Comparison of ENCODE assay signal across 8 mouse cellular contexts in genomic region chr11:117349429-117350363, GRCm38 (mm10).
DNase-seq lines count a peak whose midpoint lies in the region; ATAC-seq and TF ChIP-seq lines count a peak whose summit lies in the region.

No protein-coding gene starts in this region.

- no peaks in the 10 kb centered on the region for H3K9me3 ChIP-seq in kidney, embryonic 16.5 days (ENCODE audit: low read length)
- no peaks in the 10 kb centered on the region for H3K9me3 ChIP-seq in intestine, embryonic 16.5 days (ENCODE audit: control insufficient read depth, low read length)

- peak overlapping the region; percentile 32 for H3K9ac ChIP-seq in kidney, embryonic 16.5 days (replicated peaks; ENCODE audit: low read length)
- peak overlapping the region; percentile 27 for H3K9ac ChIP-seq in intestine, embryonic 16.5 days (ENCODE audit: low read depth, low read length)

- ATAC-seq in kidney, embryonic 16.5 days (ENCODE audit: low FRiP score, low TSS enrichment), result no peak
- no peak for ATAC-seq in intestine, embryonic 16.5 days
- ATAC-seq in erythroblast, adult 5-6 weeks (replicated peaks; ENCODE audit: low FRiP score, poor library complexity, severe bottlenecking), result no peak

- peaks cover 30% of the 10 kb centered on the region for H3K36me3 ChIP-seq in kidney, embryonic 16.5 days (ENCODE audit: insufficient read depth, low read length)
- peaks cover 18% of the 10 kb centered on the region for H3K36me3 ChIP-seq in intestine, embryonic 16.5 days (ENCODE audit: control insufficient read depth, insufficient read depth, low read length)
- H3K36me3 ChIP-seq in small intestine, adult 2 months (ENCODE audit: control insufficient read depth, insufficient read depth, low read length), result peaks cover 27% of the 10 kb centered on the region

- H3K27me3 ChIP-seq in kidney, embryonic 16.5 days (ENCODE audit: insufficient read depth, low read length), result no peaks in the 10 kb centered on the region
- no peaks in the 10 kb centered on the region for H3K27me3 ChIP-seq in intestine, embryonic 16.5 days (replicated peaks; ENCODE audit: control insufficient read depth, insufficient read depth, low read length)
- H3K27me3 ChIP-seq in small intestine, adult 2 months (ENCODE audit: control insufficient read depth, insufficient read depth, low read length), result no peaks in the 10 kb centered on the region

- no peak for TF ChIP-seq POLR2A in bone marrow, adult 2 months (IDR thresholded peaks at IDR 0.05; ENCODE audit: borderline replicate concordance, control insufficient read depth, low read depth, low read length)
- TF ChIP-seq POLR2A in small intestine, adult 2 months (IDR thresholded peaks at IDR 0.05; ENCODE audit: low read depth, low read length), result no peak

- H3K27ac ChIP-seq in kidney, embryonic 16.5 days (ENCODE audit: low read length), result peak overlapping the region; percentile 78
- H3K27ac ChIP-seq in bone marrow, adult 2 months (ENCODE audit: control insufficient read depth, insufficient read depth, low read depth, low read length, poor library complexity), result peak overlapping the region; percentile 63
- peak overlapping the region; percentile 75 for H3K27ac ChIP-seq in intestine, embryonic 16.5 days (ENCODE audit: low read length)
- H3K27ac ChIP-seq in small intestine, adult 2 months (ENCODE audit: insufficient read depth, low read depth, low read length), result peak overlapping the region; percentile 76

- peaks cover 59% of the 10 kb centered on the region for H3K4me1 ChIP-seq in kidney, embryonic 16.5 days (ENCODE audit: insufficient read depth, low read length)
- peaks cover 10% of the 10 kb centered on the region for H3K4me1 ChIP-seq in bone marrow, adult 2 months (ENCODE audit: control insufficient read depth, insufficient read depth, low read length)
- H3K4me1 ChIP-seq in intestine, embryonic 16.5 days (ENCODE audit: control insufficient read depth, insufficient read depth, low read length), result peaks cover 58% of the 10 kb centered on the region
- H3K4me1 ChIP-seq in small intestine, adult 2 months (ENCODE audit: control insufficient read depth, insufficient read depth, insufficient read length, low read length), result peaks cover 32% of the 10 kb centered on the region

- H3K4me3 ChIP-seq in kidney, embryonic 16.5 days (ENCODE audit: low read length), result no peak overlapping the region
- H3K4me3 ChIP-seq in bone marrow, adult 2 months (replicated peaks; ENCODE audit: control insufficient read depth, low read depth, low read length), result no peak overlapping the region
- no peak overlapping the region for H3K4me3 ChIP-seq in intestine, embryonic 16.5 days (ENCODE audit: low read length)
- H3K4me3 ChIP-seq in small intestine, adult 2 months (ENCODE audit: low read depth, low read length), result no peak overlapping the region

- 14% methylated on average over 20 of the region's 20 CpGs for WGBS in kidney, embryonic 16.5 days
- WGBS in bone marrow, adult 2 months, result 9% methylated on average over 20 of the region's 20 CpGs
- WGBS in intestine, embryonic 16.5 days, result 29% methylated on average over 20 of the region's 20 CpGs
- 60% methylated on average over 20 of the region's 20 CpGs for WGBS in small intestine, adult 2 months

- DNase-seq in kidney, postnatal 25 days, result no peak
- DNase-seq in cerebellum, postnatal 25 days, result no peak
- no peak for DNase-seq in right cerebral cortex, postnatal 14 days

- no peak for TF ChIP-seq CTCF in bone marrow, adult 2 months (IDR thresholded peaks at IDR 0.05; ENCODE audit: control insufficient read depth, insufficient read depth, low read length)
- no peak for TF ChIP-seq CTCF in small intestine, adult 2 months (IDR thresholded peaks at IDR 0.05; ENCODE audit: extremely low read depth, insufficient read length, insufficient replicate concordance, low read depth, low read length)

- peak overlapping the region; percentile 11; the same call in 1 of the 2 replicates for H3K4me2 ChIP-seq in kidney, embryonic 16.5 days (replicated peaks; ENCODE audit: low read depth, low read length)
- H3K4me2 ChIP-seq in intestine, embryonic 16.5 days (ENCODE audit: low read depth, low read length), result no peak overlapping the region
